Mouse (Mus musculus) cerebellum, adult 18-20 months (tissue): ENCODE data around the gene Olfm3.
A peak's percentile ranks its signal among the peaks of the same experiment; 100 is the strongest.

ENCODE experiments used
- DNase-seq, 2 experiments: peaks; one replicate each; pipeline ENCODE4 v3.0.0; 2021

The Olfm3 gene

GRCm38 (mm10) chr3:114903924-114904438, at the start of gene Olfm3:
TSS of gene Olfm3 (plus strand) at chr3:114904078.
- DNase-seq, result peak; percentile 85 to 87

- DNase-seq, result no peak
These were observed 14.1 kb upstream of the Olfm3 start for GRCm38 (mm10) chr3:114889764-114890163.

- DNase-seq, result peak; percentile 52 to 66
These were observed 950 bp downstream of the Olfm3 start for GRCm38 (mm10) chr3:114904633-114905423.

GRCm38 (mm10) chr3:114907537-114907936, 3.7 kb downstream of the Olfm3 start:
- DNase-seq, result peak in 1 of 2 experiments; percentile 57

- DNase-seq, result peak in 1 of 2 experiments; percentile 38
These were observed 5.0 kb downstream of the Olfm3 start for GRCm38 (mm10) chr3:114908846-114909245.

- DNase-seq, result no peak
These were observed 16.2 kb downstream of the Olfm3 start for GRCm38 (mm10) chr3:114920102-114920501.

GRCm38 (mm10) chr3:114929605-114930004, 25.7 kb downstream of the Olfm3 start:
- peak; percentile 90 to 91 for DNase-seq

GRCm38 (mm10) chr3:114930336-114930735, 26.5 kb downstream of the Olfm3 start:
- DNase-seq, result no peak

- no peak for DNase-seq
These were observed 26.9 kb downstream of the Olfm3 start for GRCm38 (mm10) chr3:114930796-114931195.

- peak in 1 of 2 experiments; percentile 55 for DNase-seq
These were observed 29.0 kb downstream of the Olfm3 start for GRCm38 (mm10) chr3:114932881-114933280.

GRCm38 (mm10) chr3:114954904-114955303, 51.0 kb downstream of the Olfm3 start:
- DNase-seq, result no peak

GRCm38 (mm10) chr3:114959311-114959967, 55.6 kb downstream of the Olfm3 start:
- DNase-seq, result no peak

- DNase-seq, result peak; percentile 84 to 93
These were observed 58.6 kb downstream of the Olfm3 start for GRCm38 (mm10) chr3:114962316-114963083.

GRCm38 (mm10) chr3:114971183-114971582, 67.3 kb downstream of the Olfm3 start:
- DNase-seq, result no peak

GRCm38 (mm10) chr3:114972522-114972921, 68.6 kb downstream of the Olfm3 start:
- DNase-seq, result peak; percentile 58 to 66

GRCm38 (mm10) chr3:114990828-114991227, 87.0 kb downstream of the Olfm3 start:
- DNase-seq, result peak in 1 of 2 experiments; percentile 44

- no peak for DNase-seq
These were observed 92.1 kb downstream of the Olfm3 start for GRCm38 (mm10) chr3:114995956-114996355.

GRCm38 (mm10) chr3:115027560-115027959, 123.7 kb downstream of the Olfm3 start:
- DNase-seq, result no peak

GRCm38 (mm10) chr3:115028046-115028445, 124.2 kb downstream of the Olfm3 start:
- DNase-seq, result no peak

- peak; percentile 72 to 87 for DNase-seq
These were observed 124.7 kb downstream of the Olfm3 start for GRCm38 (mm10) chr3:115028611-115029010.

GRCm38 (mm10) chr3:115049060-115049459, 145.2 kb downstream of the Olfm3 start:
- no peak for DNase-seq

GRCm38 (mm10) chr3:115064901-115065300, 161.0 kb downstream of the Olfm3 start:
- peak; percentile 55 to 61 for DNase-seq
